Mouse (Mus musculus) stomach, embryonic 15.5 days (tissue): ENCODE results near the gene Nfkbiz. TPM values are rescaled to one million over a fixed set of nuclear protein-coding genes. Genes with fewer than 3 reads are reported as not detected.

Source experiments
- ATAC-seq: fragments of 200-750 bp; cut with Nextera tagmentation; 2 replicates; pipeline ENCODE4 v1.8.0; 2017; ENCODE audit warnings: low read depth, moderate number of reproducible peaks, moderate TSS enrichment; ENCODE audit not compliant: insufficient read depth, low FRiP score
- H3K27ac ChIP-seq: fragments of 300-500 bp; sonication (generic); 2 replicates; pipeline ENCODE4 v1.5.1; 2015; ENCODE audit warnings: mild to moderate bottlenecking, inconsistent platforms
- H3K27me3 ChIP-seq: fragments of 300-500 bp; sonication (generic); replicated peaks from 2 replicates; pipeline ENCODE4 v1.6.1; 2015; ENCODE audit warnings: inconsistent platforms
- H3K36me3 ChIP-seq: fragments of 300-500 bp; sonication (generic); 2 replicates; pipeline ENCODE4 v1.6.1; 2015; ENCODE audit warnings: inconsistent platforms
- H3K4me1 ChIP-seq: fragments of 300-500 bp; sonication (generic); 2 replicates; pipeline ENCODE4 v1.6.1; 2015; ENCODE audit warnings: inconsistent platforms
- H3K4me2 ChIP-seq: fragments of 300-500 bp; sonication (generic); 2 replicates; pipeline ENCODE4 v1.6.1; 2015; ENCODE audit warnings: mild to moderate bottlenecking, inconsistent platforms
- H3K4me3 ChIP-seq: fragments of 300-500 bp; sonication (generic); replicated peaks from 2 replicates; pipeline ENCODE4 v1.5.1; 2015; ENCODE audit warnings: inconsistent platforms
- H3K9ac ChIP-seq: fragments of 300-500 bp; sonication (generic); 2 replicates; pipeline ENCODE4 v1.6.1; 2015; ENCODE audit warnings: inconsistent platforms
- H3K9me3 ChIP-seq: fragments of 300-500 bp; sonication (generic); 2 replicates; pipeline ENCODE4 v1.6.1; 2016; ENCODE audit warnings: inconsistent platforms
- WGBS: fragments of 180-500 bp; shearing (Covaris S2); methylation state at CpG from one replicate; pipeline ENCODE4 v1.1.7; 2015; 5-methylcytosine and 5-hydroxymethylcytosine counted together
- polyA plus RNA-seq: library from polyadenylated mRNA; unstranded; fragments of >200 nt; fragmentation: Nextera tagmentation; extraction: Ambion mirVana; gene quantifications from 2 replicates; pipeline ENCODE4 v1.2.1, GENCODE M21; 2015

Gene Nfkbiz
- polyA plus RNA-seq, 1 experiment from 2014 or later = 8.1 TPM

- Histone ChIP-seq H3K36me3 (peaks cover 50% of the 10 kb centered on the region), H3K27ac (peak overlapping the region; percentile 53; the same call in 1 of the 2 replicates), H3K9me3 (no peaks in the 10 kb centered on the region), H3K27me3 (no peaks in the 10 kb centered on the region), H3K4me3 (no peak overlapping the region), H3K9ac (no peak overlapping the region), H3K4me1 (peaks cover 8% of the 10 kb centered on the region; the same call in 1 of the 2 replicates), H3K4me2 (peak overlapping the region; percentile 24; the same call in 1 of the 2 replicates)
- ATAC-seq = no peak
- WGBS = 80% methylated on average over 14 of the region's 14 CpGs
Measured at GRCm38 (mm10) chr16:55815466-55815865, 23.2 kb downstream of the Nfkbiz start.

- no peaks in the 10 kb centered on the region for H3K27me3 ChIP-seq
- no peak overlapping the region for H3K27ac ChIP-seq
- H3K4me2 ChIP-seq = no peak overlapping the region
- H3K4me1 ChIP-seq = peaks cover 7% of the 10 kb centered on the region; the same call in 1 of the 2 replicates
- H3K36me3 ChIP-seq = peaks cover 52% of the 10 kb centered on the region
- H3K9me3 ChIP-seq = no peaks in the 10 kb centered on the region
- WGBS = 93% methylated on average over 6 of the region's 6 CpGs
- ATAC-seq = no peak
- no peak overlapping the region for H3K9ac ChIP-seq
- no peak overlapping the region for H3K4me3 ChIP-seq
Measured at GRCm38 (mm10) chr16:55814686-55815085, 24.0 kb downstream of the Nfkbiz start.

GRCm38 (mm10) chr16:55813916-55814315, 24.8 kb downstream of the Nfkbiz start:
- peaks cover 52% of the 10 kb centered on the region for H3K36me3 ChIP-seq
- no peak overlapping the region for H3K9ac ChIP-seq
- 84% methylated on average over 15 of the region's 15 CpGs for WGBS
- H3K4me2 ChIP-seq = no peak overlapping the region
- H3K4me1 ChIP-seq = peaks cover under 1% of the 10 kb centered on the region; the same call in 1 of the 2 replicates
- ATAC-seq = no peak
- H3K4me3 ChIP-seq = no peak overlapping the region
- no peaks in the 10 kb centered on the region for H3K27me3 ChIP-seq
- H3K27ac ChIP-seq = no peak overlapping the region
- H3K9me3 ChIP-seq = no peaks in the 10 kb centered on the region

- no peaks in the 10 kb centered on the region for H3K27me3 ChIP-seq
- H3K4me3 ChIP-seq = no peak overlapping the region
- H3K9ac ChIP-seq = no peak overlapping the region
- 73% methylated on average over 6 of the region's 6 CpGs for WGBS
- no peak overlapping the region for H3K27ac ChIP-seq
- H3K4me2 ChIP-seq = no peak overlapping the region
- no peaks in the 10 kb centered on the region; the same call in 1 of the 2 replicates for H3K4me1 ChIP-seq
- peaks cover 42% of the 10 kb centered on the region for H3K36me3 ChIP-seq
- no peak for ATAC-seq
- H3K9me3 ChIP-seq = no peaks in the 10 kb centered on the region
Measured at GRCm38 (mm10) chr16:55811792-55812191, 26.9 kb downstream of the Nfkbiz start.

GRCm38 (mm10) chr16:55809779-55810514, 28.8 kb downstream of the Nfkbiz start:
- 96% methylated on average over 9 of the region's 9 CpGs for WGBS
- Histone ChIP-seq H3K27ac (no peak overlapping the region), H3K27me3 (no peaks in the 10 kb centered on the region), H3K9me3 (no peaks in the 10 kb centered on the region), H3K36me3 (peaks cover 26% of the 10 kb centered on the region), H3K4me1 (no peaks in the 10 kb centered on the region; the same call in 1 of the 2 replicates), H3K4me2 (no peak overlapping the region), H3K9ac (no peak overlapping the region), H3K4me3 (no peak overlapping the region)
- no peak for ATAC-seq

- Histone ChIP-seq H3K27me3 (no peaks in the 10 kb centered on the region), H3K9me3 (no peaks in the 10 kb centered on the region), H3K4me1 (no peaks in the 10 kb centered on the region; the same call in 1 of the 2 replicates), H3K4me3 (no peak overlapping the region), H3K36me3 (peaks cover 20% of the 10 kb centered on the region), H3K27ac (no peak overlapping the region), H3K9ac (no peak overlapping the region), H3K4me2 (no peak overlapping the region)
- 88% methylated on average over 6 of the region's 6 CpGs for WGBS
- no peak for ATAC-seq
Measured at GRCm38 (mm10) chr16:55809345-55809744, 29.4 kb downstream of the Nfkbiz start.

GRCm38 (mm10) chr16:55807505-55807932, 31.2 kb downstream of the Nfkbiz start:
- 59% methylated on average over 6 of the region's 6 CpGs for WGBS
- H3K36me3 ChIP-seq = peaks cover 6% of the 10 kb centered on the region
- no peak overlapping the region for H3K4me3 ChIP-seq
- no peak overlapping the region for H3K4me2 ChIP-seq
- no peak overlapping the region for H3K9ac ChIP-seq
- no peaks in the 10 kb centered on the region for H3K27me3 ChIP-seq
- no peaks in the 10 kb centered on the region for H3K4me1 ChIP-seq
- no peak for ATAC-seq
- H3K27ac ChIP-seq = no peak overlapping the region
- no peaks in the 10 kb centered on the region for H3K9me3 ChIP-seq

GRCm38 (mm10) chr16:55804799-55805198, 33.9 kb downstream of the Nfkbiz start:
- Histone ChIP-seq H3K27ac (no peak overlapping the region), H3K9me3 (no peaks in the 10 kb centered on the region), H3K4me3 (no peak overlapping the region), H3K4me2 (no peak overlapping the region), H3K9ac (no peak overlapping the region), H3K27me3 (no peaks in the 10 kb centered on the region), H3K36me3 (no peaks in the 10 kb centered on the region), H3K4me1 (no peaks in the 10 kb centered on the region)
- no peak for ATAC-seq
- 78% methylated on average over 1 of the region's 1 CpGs for WGBS

GRCm38 (mm10) chr16:55801629-55802028, 37.1 kb downstream of the Nfkbiz start:
- no peaks in the 10 kb centered on the region for H3K4me1 ChIP-seq
- H3K9me3 ChIP-seq = no peaks in the 10 kb centered on the region
- no peak for ATAC-seq
- H3K27ac ChIP-seq = no peak overlapping the region
- H3K4me2 ChIP-seq = no peak overlapping the region
- no peak overlapping the region for H3K9ac ChIP-seq
- no peaks in the 10 kb centered on the region for H3K27me3 ChIP-seq
- H3K36me3 ChIP-seq = no peaks in the 10 kb centered on the region
- no peak overlapping the region for H3K4me3 ChIP-seq
- 57% methylated on average over 1 of the region's 1 CpGs for WGBS

GRCm38 (mm10) chr16:55798845-55799244, 39.9 kb downstream of the Nfkbiz start:
- no peak overlapping the region for H3K4me3 ChIP-seq
- no peak for ATAC-seq
- H3K9ac ChIP-seq = no peak overlapping the region
- no peaks in the 10 kb centered on the region for H3K9me3 ChIP-seq
- no peak overlapping the region for H3K4me2 ChIP-seq
- H3K27ac ChIP-seq = no peak overlapping the region
- no peaks in the 10 kb centered on the region for H3K27me3 ChIP-seq
- WGBS = 56% methylated on average over 7 of the region's 7 CpGs
- no peaks in the 10 kb centered on the region for H3K36me3 ChIP-seq
- H3K4me1 ChIP-seq = no peaks in the 10 kb centered on the region

- no peak overlapping the region for H3K9ac ChIP-seq
- no peak for ATAC-seq
- H3K9me3 ChIP-seq = no peaks in the 10 kb centered on the region
- H3K27ac ChIP-seq = no peak overlapping the region
- H3K4me1 ChIP-seq = no peaks in the 10 kb centered on the region
- H3K27me3 ChIP-seq = no peaks in the 10 kb centered on the region
- no peak overlapping the region for H3K4me3 ChIP-seq
- H3K36me3 ChIP-seq = no peaks in the 10 kb centered on the region
- WGBS = 76% methylated on average over 7 of the region's 7 CpGs
- no peak overlapping the region for H3K4me2 ChIP-seq
Measured at GRCm38 (mm10) chr16:55790326-55790725, 48.4 kb downstream of the Nfkbiz start.

GRCm38 (mm10) chr16:55789291-55789690, 49.4 kb downstream of the Nfkbiz start:
- WGBS = 18% methylated on average over 1 of the region's 1 CpGs
- no peak overlapping the region for H3K27ac ChIP-seq
- H3K9me3 ChIP-seq = no peaks in the 10 kb centered on the region
- ATAC-seq = no peak
- no peak overlapping the region for H3K9ac ChIP-seq
- no peak overlapping the region for H3K4me3 ChIP-seq
- no peak overlapping the region for H3K4me2 ChIP-seq
- H3K27me3 ChIP-seq = no peaks in the 10 kb centered on the region
- H3K36me3 ChIP-seq = no peaks in the 10 kb centered on the region
- no peaks in the 10 kb centered on the region for H3K4me1 ChIP-seq
